Mouse (Mus musculus): ENCODE data around the gene Mkln1.

Gene Mkln1

GRCm38 (mm10) chr6:31399206-31399549 is 643 bp downstream of the Mkln1 start:
- no peak for DNase-seq (ENCODE audit: low spot score in 2 of 2)

GRCm38 (mm10) chr6:31399566-31399965 is 1.0 kb downstream of the Mkln1 start:
- DNase-seq (ENCODE audit: low spot score in 2 of 2): no peak

GRCm38 (mm10) chr6:31411017-31411416 is 12.5 kb downstream of the Mkln1 start:
- no peak for DNase-seq (ENCODE audit: low spot score in 2 of 2)

GRCm38 (mm10) chr6:31412487-31412886 is 14.0 kb downstream of the Mkln1 start:
- DNase-seq (ENCODE audit: low spot score in 2 of 2): no peak

- DNase-seq (ENCODE audit: low spot score in 2 of 2): no peak
Observed at GRCm38 (mm10) chr6:31413556-31413955, 15.0 kb downstream of the Mkln1 start.

GRCm38 (mm10) chr6:31414303-31414702 is 15.8 kb downstream of the Mkln1 start:
- DNase-seq (ENCODE audit: low spot score in 2 of 2): no peak

- no peak for DNase-seq (ENCODE audit: low spot score in 2 of 2)
Observed at GRCm38 (mm10) chr6:31425428-31425827, 26.9 kb downstream of the Mkln1 start.

- no peak for DNase-seq (ENCODE audit: low spot score in 2 of 2)
Observed at GRCm38 (mm10) chr6:31437264-31437663, 38.7 kb downstream of the Mkln1 start.

GRCm38 (mm10) chr6:31445258-31445657 is 46.7 kb downstream of the Mkln1 start:
- no peak for DNase-seq (ENCODE audit: low spot score in 2 of 2)

- DNase-seq (ENCODE audit: low spot score in 2 of 2): no peak
Observed at GRCm38 (mm10) chr6:31453735-31454134, 55.2 kb downstream of the Mkln1 start.

- DNase-seq (ENCODE audit: low spot score in 2 of 2): peak in 1 of 2 experiments; percentile 20
Observed at GRCm38 (mm10) chr6:31455376-31455775, 56.8 kb downstream of the Mkln1 start.

GRCm38 (mm10) chr6:31456988-31457387 is 58.5 kb downstream of the Mkln1 start:
- DNase-seq (ENCODE audit: low spot score in 2 of 2): no peak

GRCm38 (mm10) chr6:31469431-31469830 is 70.9 kb downstream of the Mkln1 start:
- no peak for DNase-seq (ENCODE audit: low spot score in 2 of 2)

- DNase-seq (ENCODE audit: low spot score in 2 of 2): no peak
Observed at GRCm38 (mm10) chr6:31478221-31478620, 79.7 kb downstream of the Mkln1 start.

GRCm38 (mm10) chr6:31480008-31480407 is 81.5 kb downstream of the Mkln1 start:
- DNase-seq (ENCODE audit: low spot score in 2 of 2): no peak

- DNase-seq (ENCODE audit: low spot score in 2 of 2): no peak
Observed at GRCm38 (mm10) chr6:31486601-31487000, 88.1 kb downstream of the Mkln1 start.

GRCm38 (mm10) chr6:31489950-31490349 is 91.4 kb downstream of the Mkln1 start:
- no peak for DNase-seq (ENCODE audit: low spot score in 2 of 2)

GRCm38 (mm10) chr6:31495122-31495731 is 96.7 kb downstream of the Mkln1 start:
- no peak for DNase-seq (ENCODE audit: low spot score in 2 of 2)

GRCm38 (mm10) chr6:31496227-31496626 is 97.7 kb downstream of the Mkln1 start:
- no peak for DNase-seq (ENCODE audit: low spot score in 2 of 2)

GRCm38 (mm10) chr6:31499836-31500235 is 101.3 kb downstream of the Mkln1 start:
- DNase-seq (ENCODE audit: low spot score in 2 of 2): no peak

GRCm38 (mm10) chr6:31500260-31500659 is 101.7 kb downstream of the Mkln1 start:
- no peak for DNase-seq (ENCODE audit: low spot score in 2 of 2)

- no peak for DNase-seq (ENCODE audit: low spot score in 2 of 2)
Observed at GRCm38 (mm10) chr6:31500691-31501090, 102.2 kb downstream of the Mkln1 start.

GRCm38 (mm10) chr6:31502614-31503013 is 104.1 kb downstream of the Mkln1 start:
- no peak for DNase-seq (ENCODE audit: low spot score in 2 of 2)

- no peak for DNase-seq (ENCODE audit: low spot score in 2 of 2)
Observed at GRCm38 (mm10) chr6:31513726-31514125, 115.2 kb downstream of the Mkln1 start.

All from right cerebral cortex, postnatal 36 days (tissue).